Mouse (Mus musculus): ENCODE data around the gene Gm10217. TPM values are rescaled to one million over a fixed set of nuclear protein-coding genes. Genes with fewer than 3 reads are reported as not detected.

Gene Gm10217
- polyA plus RNA-seq, 2 experiments = not detected

- H3K4me2 ChIP-seq (ENCODE audit: low read depth) = no peak overlapping the region
- no peak overlapping the region for H3K9ac ChIP-seq (replicated peaks)
- H3K4me3 ChIP-seq (ENCODE audit: insufficient read depth in 1 of 2, low read depth in 2 of 2, low read length in 2 of 2) = no peak overlapping the region
- H3K27me3 ChIP-seq (ENCODE audit: control insufficient read depth, insufficient read depth, low read length) = no peaks in the 10 kb centered on the region
- DNase-seq (ENCODE audit: low read depth in 3 of 3, low spot score in 3 of 3) = no peak
- WGBS (ENCODE audit: insufficient replicate concordance) = 45% methylated on average over 2 of the region's 2 CpGs
- no peaks in the 10 kb centered on the region for H3K4me1 ChIP-seq (replicated peaks; ENCODE audit: control insufficient read depth in 2 of 2, insufficient read depth in 2 of 2, low read length in 1 of 2)
- no peak for ATAC-seq (ENCODE audit: insufficient read depth)
- TF ChIP-seq CTCF (IDR thresholded peaks at IDR 0.05; ENCODE audit: low read depth) (no peak), EP300 (IDR thresholded peaks at IDR 0.05; ENCODE audit: low read depth) (no peak)
- no peak overlapping the region for H3K27ac ChIP-seq
- no peaks in the 10 kb centered on the region for H3K9me3 ChIP-seq (ENCODE audit: control insufficient read depth, low read length)
- no peaks in the 10 kb centered on the region for H3K36me3 ChIP-seq (replicated peaks; ENCODE audit: control insufficient read depth, insufficient read depth, low read depth)
Observed at GRCm38 (mm10) chr8:9899199-9899598, 35.1 kb downstream of the Gm10217 start.

- Histone ChIP-seq H3K36me3 (replicated peaks; ENCODE audit: control insufficient read depth, insufficient read depth, low read depth) (no peaks in the 10 kb centered on the region), H3K4me3 (ENCODE audit: insufficient read depth in 1 of 2, low read depth in 2 of 2, low read length in 2 of 2) (no peak overlapping the region), H3K27me3 (ENCODE audit: control insufficient read depth, insufficient read depth, low read length) (no peaks in the 10 kb centered on the region), H3K9ac (replicated peaks) (no peak overlapping the region), H3K27ac (no peak overlapping the region), H3K4me2 (ENCODE audit: low read depth) (no peak overlapping the region), H3K4me1 (replicated peaks; ENCODE audit: control insufficient read depth in 2 of 2, insufficient read depth in 2 of 2, low read length in 1 of 2) (no peaks in the 10 kb centered on the region), H3K9me3 (ENCODE audit: control insufficient read depth, low read length) (no peaks in the 10 kb centered on the region)
- WGBS (ENCODE audit: insufficient replicate concordance) = 47% methylated on average over 3 of the region's 3 CpGs
- DNase-seq (ENCODE audit: low read depth in 3 of 3, low spot score in 3 of 3) (no peak), ATAC-seq (ENCODE audit: insufficient read depth) (no peak)
- TF ChIP-seq EP300 (IDR thresholded peaks at IDR 0.05; ENCODE audit: low read depth) (no peak), CTCF (IDR thresholded peaks at IDR 0.05; ENCODE audit: low read depth) (no peak)
Observed at GRCm38 (mm10) chr8:9899673-9900072, 35.6 kb downstream of the Gm10217 start.

Other genes with a start within 250 kb of the Gm10217 start
- 0.04 and 0.21 TPM in 2 replicates for gene Fam155a, start 93.1 kb upstream of the Gm10217 start, polyA plus RNA-seq (2012; rRNA removed)
- 0.10 TPM in 2 replicates for gene Fam155a, start 93.1 kb upstream of the Gm10217 start, polyA plus RNA-seq (2014; fragmentation: Nextera tagmentation; extraction: Ambion mirVana)
- 0.45 and 0.83 TPM in 2 replicates for gene Lig4, start 113.4 kb downstream of the Gm10217 start, polyA plus RNA-seq (2012; rRNA removed)
- 0.94 and 1.0 TPM in 2 replicates for gene Lig4, start 113.4 kb downstream of the Gm10217 start, polyA plus RNA-seq (2014; fragmentation: Nextera tagmentation; extraction: Ambion mirVana)
- 2.1 and 2.7 TPM in 2 replicates for gene Abhd13, start 113.5 kb downstream of the Gm10217 start, polyA plus RNA-seq (2012; rRNA removed)
- gene Abhd13, start 113.5 kb downstream of the Gm10217 start, polyA plus RNA-seq (2014; fragmentation: Nextera tagmentation; extraction: Ambion mirVana) = 5.1 and 5.3 TPM in 2 replicates
- 0.17 and 0.21 TPM in 2 replicates for gene Tnfsf13b, start 142.2 kb downstream of the Gm10217 start, polyA plus RNA-seq (2012; rRNA removed)
- 0.15 TPM in 1 of 2 replicates, not detected in the other for gene Tnfsf13b, start 142.2 kb downstream of the Gm10217 start, polyA plus RNA-seq (2014; fragmentation: Nextera tagmentation; extraction: Ambion mirVana)

Data from liver, embryonic 14.5 days (tissue).